9 mouse cellular contexts compared by ENCODE assay signal in genomic region chr15:75175506-75175905, GRCm38 (mm10). TPM values are rescaled to one million over a fixed set of nuclear protein-coding genes. Genes with fewer than 3 reads are reported as not detected.
DNase-seq lines count a peak whose midpoint lies in the region; ATAC-seq and TF ChIP-seq lines count a peak whose summit lies in the region.
"Had no signal": no experiment of that assay in that cellular context is flagged by ENCODE, and none has a peak within 500 bp of the region (broad histone marks: within the 10 kb centered on the region; RNA-seq: fewer than 3 reads in every experiment).

No protein-coding gene starts in this region.

- WGBS in forebrain, postnatal 0 days, result 72% methylated on average over 1 of the region's 1 CpGs
- 73% methylated on average over 1 of the region's 1 CpGs for WGBS in forebrain, embryonic 15.5 days

- no peaks in the 10 kb centered on the region for H3K4me1 ChIP-seq in forebrain, postnatal 0 days (ENCODE audit: insufficient read depth)
- H3K4me1 ChIP-seq in forebrain, embryonic 15.5 days, result no peaks in the 10 kb centered on the region
- no peaks in the 10 kb centered on the region for H3K4me1 ChIP-seq in cortical plate, adult 2 months (ENCODE audit: control insufficient read depth, insufficient read depth, low read length)

- H3K27me3 ChIP-seq in forebrain, postnatal 0 days (ENCODE audit: insufficient read depth, low read length), result no peaks in the 10 kb centered on the region
- no peaks in the 10 kb centered on the region for H3K27me3 ChIP-seq in forebrain, embryonic 15.5 days

- no peak overlapping the region for H3K9ac ChIP-seq in forebrain, postnatal 0 days
- no peak overlapping the region for H3K9ac ChIP-seq in forebrain, embryonic 15.5 days (replicated peaks)

- no peak overlapping the region for H3K27ac ChIP-seq in forebrain, postnatal 0 days (ENCODE audit: low read depth, low read length)
- no peak overlapping the region for H3K27ac ChIP-seq in forebrain, embryonic 15.5 days (replicated peaks)
- no peak overlapping the region for H3K27ac ChIP-seq in cortical plate, adult 2 months (ENCODE audit: insufficient read depth, low read length)

- peak; percentile 37 for DNase-seq in forebrain, postnatal 0 days
- peak; percentile 15 for DNase-seq in ovary, postnatal 36 days (ENCODE audit: low spot score)
- DNase-seq in ovary, adult 18-20 months (ENCODE audit: low spot score), result no peak
- peak; percentile 31 to 52 for DNase-seq in left cerebral cortex, adult 18-20 months (ENCODE audit: low spot score in 2 of 2)
- peak; percentile 59 for DNase-seq in retina, embryonic 14.5 days (ENCODE audit: low spot score)
- DNase-seq in MN1 (ENCODE audit: low spot score), result no peak

- no peak overlapping the region for H3K4me2 ChIP-seq in forebrain, postnatal 0 days (ENCODE audit: low read depth)
- no peak overlapping the region for H3K4me2 ChIP-seq in forebrain, embryonic 15.5 days (replicated peaks)

- ATAC-seq in forebrain, postnatal 0 days, result no peak
- no peak for ATAC-seq in forebrain, embryonic 15.5 days (replicated peaks)

- no peak for TF ChIP-seq POLR2A in cortical plate, adult 2 months (IDR thresholded peaks at IDR 0.05; ENCODE audit: extremely low read depth, insufficient read depth, low read length)

- H3K9me3 ChIP-seq in forebrain, postnatal 0 days (ENCODE audit: low read length), result no peaks in the 10 kb centered on the region
- H3K9me3 ChIP-seq in forebrain, embryonic 15.5 days, result no peaks in the 10 kb centered on the region

- H3K36me3 ChIP-seq in forebrain, postnatal 0 days (ENCODE audit: insufficient read depth), result no peaks in the 10 kb centered on the region
- H3K36me3 ChIP-seq in forebrain, embryonic 15.5 days, result no peaks in the 10 kb centered on the region

- no peak overlapping the region for H3K4me3 ChIP-seq in forebrain, postnatal 0 days (ENCODE audit: low read depth, low read length)
- H3K4me3 ChIP-seq in forebrain, embryonic 15.5 days, result no peak overlapping the region
- no peak overlapping the region for H3K4me3 ChIP-seq in cortical plate, adult 2 months (ENCODE audit: insufficient read depth, low read length)

- peak; percentile 68 for TF ChIP-seq CTCF in forebrain, postnatal 0 days (IDR thresholded peaks at IDR 0.05; ENCODE audit: low read depth)
- TF ChIP-seq CTCF in cortical plate, adult 2 months (IDR thresholded peaks at IDR 0.05; ENCODE audit: extremely low read depth, insufficient read depth, low read length), result peak; percentile 63

RNA-seq across cellular contexts. Expression of gene Ly6g, which starts 20.5 kb away (rescaled TPM):
- total RNA-seq in forebrain, postnatal 0 days (2014; rRNA removed), result not detected in 2 replicates
- not detected in 2 replicates for polyA plus RNA-seq in forebrain, postnatal 0 days (2015; fragmentation: Nextera tagmentation; extraction: Ambion mirVana)
- not detected in 2 replicates for polyA plus RNA-seq in forebrain, embryonic 15.5 days (2015; fragmentation: Nextera tagmentation; extraction: Ambion mirVana)
- not detected in 2 replicates for polyA plus RNA-seq in cortical plate, adult 2 months (2012; rRNA removed)
- total RNA-seq in left cerebral cortex, adult 18-20 months (2021), result not detected
- polyA plus RNA-seq: large intestine, adult 2 months had no signal

RNA-seq across cellular contexts. Expression of gene BC025446, which starts 40.7 kb away (rescaled TPM):
- total RNA-seq in forebrain, postnatal 0 days (2014; rRNA removed), result not detected in 2 replicates
- not detected in 2 replicates for polyA plus RNA-seq in forebrain, postnatal 0 days (2015; fragmentation: Nextera tagmentation; extraction: Ambion mirVana)
- polyA plus RNA-seq in forebrain, embryonic 15.5 days (2015; fragmentation: Nextera tagmentation; extraction: Ambion mirVana), result not detected in 2 replicates
- polyA plus RNA-seq in cortical plate, adult 2 months (2012; rRNA removed), result not detected in 2 replicates
- not detected for total RNA-seq in left cerebral cortex, adult 18-20 months (2021)

Comparison
In these comparisons a context has a peak if more than half of its experiments do, and no peak if none do; other contexts are left out.
1. DNase-seq: peak in forebrain, postnatal 0 days (single experiment), ovary, postnatal 36 days (single experiment), left cerebral cortex, adult 18-20 months (2 of 2) and retina, embryonic 14.5 days (single experiment); none in ovary, adult 18-20 months (single experiment) and MN1 (single experiment).